Mouse (Mus musculus) embryonic facial prominence, embryonic 13.5 days (tissue): ENCODE measurements at regions not wholly inside any gene's neighbourhood (a gene's known extent, or its start where the extent isn't known, plus 50 kb on each side); places are given as distances from the start of the nearest gene placed in this dataset.

ENCODE experiments used
- ATAC-seq: fragments of 200-750 bp; cut with Nextera tagmentation; 2 replicates; pipeline ENCODE4 v1.8.0; 2017; ENCODE audit warnings: low read depth; ENCODE audit not compliant: insufficient number of reproducible peaks, insufficient read depth, low FRiP score, low TSS enrichment
- H3K27ac ChIP-seq: fragments of 300-500 bp; sonication (generic); 2 replicates; pipeline ENCODE4 v1.5.1; 2015; ENCODE audit warnings: moderate library complexity, mild to moderate bottlenecking, inconsistent platforms
- H3K27me3 ChIP-seq: fragments of 300-500 bp; sonication (generic); 2 replicates; pipeline ENCODE4 v1.6.1; 2015; ENCODE audit warnings: mild to moderate bottlenecking, inconsistent platforms
- H3K36me3 ChIP-seq: fragments of 300-500 bp; sonication (generic); 2 replicates; pipeline ENCODE4 v1.6.1; 2015; ENCODE audit warnings: mild to moderate bottlenecking, inconsistent platforms
- H3K4me1 ChIP-seq: fragments of 300-500 bp; sonication (generic); 2 replicates; pipeline ENCODE4 v1.6.1; 2015; ENCODE audit warnings: inconsistent platforms
- H3K4me2 ChIP-seq: fragments of 300-500 bp; sonication (generic); 2 replicates; pipeline ENCODE4 v1.6.1; 2015; ENCODE audit warnings: moderate library complexity, mild to moderate bottlenecking, inconsistent platforms
- H3K4me3 ChIP-seq: fragments of 300-500 bp; sonication (generic); 2 replicates; pipeline ENCODE4 v1.5.1; 2015; ENCODE audit warnings: mild to moderate bottlenecking, inconsistent platforms
- H3K9ac ChIP-seq: fragments of 300-500 bp; sonication (generic); 2 replicates; pipeline ENCODE4 v1.6.1; 2015; ENCODE audit warnings: mild to moderate bottlenecking, inconsistent platforms
- H3K9me3 ChIP-seq: fragments of 300-500 bp; sonication (generic); 2 replicates; pipeline ENCODE4 v1.6.1; 2016; ENCODE audit warnings: inconsistent platforms
- WGBS: fragments of 180-500 bp; shearing (Covaris S2); methylation state at CpG from one replicate; pipeline ENCODE4 v1.1.7; 2015; ENCODE audit warnings: mixed read lengths; 5-methylcytosine and 5-hydroxymethylcytosine counted together

GRCm38 (mm10) chr10:108072211-108072610, 89.8 kb upstream of the Ppp1r12a start:
- Histone ChIP-seq H3K4me3 (no peak overlapping the region), H3K4me1 (no peaks in the 10 kb centered on the region), H3K9ac (no peak overlapping the region), H3K27me3 (no peaks in the 10 kb centered on the region), H3K27ac (no peak overlapping the region), H3K9me3 (no peaks in the 10 kb centered on the region), H3K4me2 (no peak overlapping the region), H3K36me3 (no peaks in the 10 kb centered on the region)
- no peak for ATAC-seq
- WGBS: 95% methylated on average over 1 of the region's 1 CpGs

GRCm38 (mm10) chr10:108071424-108071823, 90.6 kb upstream of the Ppp1r12a start:
- Histone ChIP-seq H3K27me3 (no peaks in the 10 kb centered on the region), H3K4me1 (no peaks in the 10 kb centered on the region), H3K27ac (no peak overlapping the region), H3K4me2 (no peak overlapping the region), H3K9me3 (no peaks in the 10 kb centered on the region), H3K4me3 (no peak overlapping the region), H3K36me3 (no peaks in the 10 kb centered on the region), H3K9ac (no peak overlapping the region)
- ATAC-seq: no peak
- 83% methylated on average over 2 of the region's 2 CpGs for WGBS

- whole genome bisulfite sequencing: 71% methylated on average over 10 of the region's 10 CpGs
These were observed 94.3 kb upstream of the Ppp1r12a start for GRCm38 (mm10) chr10:108067723-108068122.

GRCm38 (mm10) chr10:108066241-108066640, 95.8 kb upstream of the Ppp1r12a start:
- no peaks in the 10 kb centered on the region for H3K27me3 ChIP-seq
- 85% methylated on average over 8 of the region's 8 CpGs for WGBS
- no peak overlapping the region for H3K27ac ChIP-seq
- ATAC-seq: no peak
- no peaks in the 10 kb centered on the region for H3K9me3 ChIP-seq
- H3K36me3 ChIP-seq: no peaks in the 10 kb centered on the region
- H3K9ac ChIP-seq: no peak overlapping the region
- H3K4me2 ChIP-seq: no peak overlapping the region
- no peak overlapping the region for H3K4me3 ChIP-seq
- no peaks in the 10 kb centered on the region for H3K4me1 ChIP-seq

More at GRCm38 (mm10) chr10:108067723-108068122, 94.3 kb upstream of the Ppp1r12a start:
- H3K27me3 ChIP-seq: no peaks in the 10 kb centered on the region
- no peak overlapping the region for H3K27ac ChIP-seq
- no peak overlapping the region for H3K9ac ChIP-seq
- H3K4me2 ChIP-seq: no peak overlapping the region
- no peak for ATAC-seq
- H3K4me1 ChIP-seq: no peaks in the 10 kb centered on the region
- no peak overlapping the region for H3K4me3 ChIP-seq
- H3K9me3 ChIP-seq: no peaks in the 10 kb centered on the region
- H3K36me3 ChIP-seq: no peaks in the 10 kb centered on the region

- Histone ChIP-seq H3K27ac (no peak overlapping the region), H3K9ac (no peak overlapping the region), H3K4me2 (no peak overlapping the region), H3K36me3 (no peaks in the 10 kb centered on the region), H3K4me3 (no peak overlapping the region), H3K9me3 (no peaks in the 10 kb centered on the region), H3K27me3 (no peaks in the 10 kb centered on the region), H3K4me1 (no peaks in the 10 kb centered on the region)
- ATAC-seq: no peak
- 65% methylated on average over 7 of the region's 7 CpGs for WGBS
These were observed 100.1 kb upstream of the Ppp1r12a start for GRCm38 (mm10) chr10:108061813-108062435.

GRCm38 (mm10) chr10:108060554-108060953, 101.4 kb upstream of the Ppp1r12a start:
- Histone ChIP-seq H3K36me3 (no peaks in the 10 kb centered on the region), H3K9ac (no peak overlapping the region), H3K27ac (no peak overlapping the region), H3K4me2 (no peak overlapping the region), H3K27me3 (no peaks in the 10 kb centered on the region), H3K4me1 (no peaks in the 10 kb centered on the region), H3K4me3 (no peak overlapping the region), H3K9me3 (no peaks in the 10 kb centered on the region)
- ATAC-seq: no peak
- WGBS: 75% methylated on average over 3 of the region's 3 CpGs

- WGBS: 89% methylated on average over 1 of the region's 1 CpGs
- Histone ChIP-seq H3K9me3 (no peaks in the 10 kb centered on the region), H3K36me3 (no peaks in the 10 kb centered on the region), H3K27me3 (no peaks in the 10 kb centered on the region), H3K27ac (no peak overlapping the region), H3K4me1 (no peaks in the 10 kb centered on the region), H3K4me3 (no peak overlapping the region), H3K9ac (no peak overlapping the region), H3K4me2 (no peak overlapping the region)
- no peak for ATAC-seq
These were observed 110.4 kb upstream of the Ppp1r12a start for GRCm38 (mm10) chr10:108051637-108052036.

GRCm38 (mm10) chr10:108048426-108048825, 113.6 kb upstream of the Ppp1r12a start:
- no peak overlapping the region for H3K9ac ChIP-seq
- peaks cover 3% of the 10 kb centered on the region; the same call in 1 of the 2 replicates for H3K4me1 ChIP-seq
- no peaks in the 10 kb centered on the region for H3K36me3 ChIP-seq
- ATAC-seq: no peak
- H3K27me3 ChIP-seq: no peaks in the 10 kb centered on the region
- H3K9me3 ChIP-seq: no peaks in the 10 kb centered on the region
- WGBS: 82% methylated on average over 2 of the region's 2 CpGs
- H3K4me3 ChIP-seq: no peak overlapping the region
- H3K27ac ChIP-seq: no peak overlapping the region
- no peak overlapping the region for H3K4me2 ChIP-seq

GRCm38 (mm10) chr10:108043519-108043918, 118.5 kb upstream of the Ppp1r12a start:
- 46% methylated on average over 2 of the region's 2 CpGs for WGBS
- H3K9ac ChIP-seq: no peak overlapping the region
- no peaks in the 10 kb centered on the region for H3K27me3 ChIP-seq
- peaks cover 6% of the 10 kb centered on the region; the same call in 1 of the 2 replicates for H3K4me1 ChIP-seq
- ATAC-seq: no peak
- H3K9me3 ChIP-seq: no peaks in the 10 kb centered on the region
- H3K36me3 ChIP-seq: no peaks in the 10 kb centered on the region
- H3K4me3 ChIP-seq: no peak overlapping the region
- H3K4me2 ChIP-seq: no peak overlapping the region
- no peak overlapping the region for H3K27ac ChIP-seq

GRCm38 (mm10) chr10:108040027-108040426, 122.0 kb upstream of the Ppp1r12a start:
- H3K9ac ChIP-seq: no peak overlapping the region
- no peak for ATAC-seq
- H3K4me2 ChIP-seq: no peak overlapping the region
- no peaks in the 10 kb centered on the region for H3K9me3 ChIP-seq
- no peaks in the 10 kb centered on the region for H3K36me3 ChIP-seq
- no peaks in the 10 kb centered on the region for H3K27me3 ChIP-seq
- peaks cover 6% of the 10 kb centered on the region; the same call in 1 of the 2 replicates for H3K4me1 ChIP-seq
- no peak overlapping the region for H3K27ac ChIP-seq
- no peak overlapping the region for H3K4me3 ChIP-seq

- Histone ChIP-seq H3K27ac (no peak overlapping the region), H3K9ac (no peak overlapping the region), H3K36me3 (no peaks in the 10 kb centered on the region), H3K27me3 (no peaks in the 10 kb centered on the region), H3K9me3 (no peaks in the 10 kb centered on the region), H3K4me2 (no peak overlapping the region), H3K4me1 (no peaks in the 10 kb centered on the region), H3K4me3 (no peak overlapping the region)
- ATAC-seq: no peak
- WGBS: 65% methylated on average over 3 of the region's 3 CpGs
These were observed 124.7 kb upstream of the Otogl start for GRCm38 (mm10) chr10:108036486-108037109.

- Histone ChIP-seq H3K9me3 (no peaks in the 10 kb centered on the region), H3K4me1 (no peaks in the 10 kb centered on the region), H3K27me3 (no peaks in the 10 kb centered on the region), H3K27ac (no peak overlapping the region), H3K36me3 (no peaks in the 10 kb centered on the region), H3K4me2 (no peak overlapping the region), H3K4me3 (no peak overlapping the region), H3K9ac (no peak overlapping the region)
- ATAC-seq: no peak
- WGBS: 91% methylated on average over 3 of the region's 3 CpGs
These were observed 122.1 kb upstream of the Otogl start for GRCm38 (mm10) chr10:108034068-108034467.
